Mouse (Mus musculus) mesoderm, embryonic 11.5 days (tissue): ENCODE measurements around the gene Haus3.

Experiments
- DNase-seq: peaks from one replicate; pipeline ENCODE4 v3.0.0-alpha.2; 2012; ENCODE audit warnings: low read depth, low spot score

The Haus3 gene

GRCm38 (mm10) chr5:34168950-34169891 is at the start of gene Haus3, which contains the start of gene Poln:
Haus3 (minus strand) TSS chr5:34169527.
Poln (minus strand) TSS chr5:34169448.
- peak; percentile 99 for DNase-seq

GRCm38 (mm10) chr5:34218672-34219071 is 49.3 kb upstream of the Haus3 start:
- no peak for DNase-seq

- no peak for DNase-seq
Observed at GRCm38 (mm10) chr5:34217756-34218155, 48.4 kb upstream of the Haus3 start.

- DNase-seq, result no peak
Observed at GRCm38 (mm10) chr5:34216025-34216424, 46.7 kb upstream of the Haus3 start.

- DNase-seq, result no peak
Observed at GRCm38 (mm10) chr5:34213659-34214058, 44.3 kb upstream of the Haus3 start.

GRCm38 (mm10) chr5:34210279-34210678 is 41.0 kb upstream of the Haus3 start:
- DNase-seq, result peak; percentile 86

GRCm38 (mm10) chr5:34207503-34207902 is 38.2 kb upstream of the Haus3 start:
- DNase-seq, result no peak

- no peak for DNase-seq
Observed at GRCm38 (mm10) chr5:34205788-34206187, 36.5 kb upstream of the Haus3 start.

GRCm38 (mm10) chr5:34204911-34205310 is 35.6 kb upstream of the Haus3 start:
- no peak for DNase-seq

- DNase-seq, result no peak
Observed at GRCm38 (mm10) chr5:34202006-34202405, 32.7 kb upstream of the Haus3 start.

GRCm38 (mm10) chr5:34201396-34201795 is 32.1 kb upstream of the Haus3 start:
- DNase-seq, result no peak

- DNase-seq, result no peak
Observed at GRCm38 (mm10) chr5:34198615-34199014, 29.3 kb upstream of the Haus3 start.

- no peak for DNase-seq
Observed at GRCm38 (mm10) chr5:34197243-34197642, 27.9 kb upstream of the Haus3 start.

GRCm38 (mm10) chr5:34196423-34196822 is 27.1 kb upstream of the Haus3 start:
- no peak for DNase-seq

- no peak for DNase-seq
Observed at GRCm38 (mm10) chr5:34195786-34196185, 26.5 kb upstream of the Haus3 start.

GRCm38 (mm10) chr5:34194975-34195662 is 25.8 kb upstream of the Haus3 start:
- DNase-seq, result no peak

- DNase-seq, result no peak
Observed at GRCm38 (mm10) chr5:34194426-34194825, 25.1 kb upstream of the Haus3 start.

GRCm38 (mm10) chr5:34191843-34192242 is 22.5 kb upstream of the Haus3 start:
- DNase-seq, result no peak

GRCm38 (mm10) chr5:34191021-34191420 is 21.7 kb upstream of the Haus3 start:
- DNase-seq, result no peak

GRCm38 (mm10) chr5:34189521-34189920 is 20.2 kb upstream of the Haus3 start:
- DNase-seq, result no peak

GRCm38 (mm10) chr5:34188856-34189255 is 19.5 kb upstream of the Haus3 start:
- no peak for DNase-seq

GRCm38 (mm10) chr5:34187601-34188316 is 18.4 kb upstream of the Haus3 start, which contains the start of gene Mxd4:
Mxd4 (minus strand) TSS chr5:34187720.
- peak; percentile 99 for DNase-seq
